Mouse (Mus musculus): Measurements from ENCODE around the gene Arhgef6. TPM values are rescaled to one million over a fixed set of nuclear protein-coding genes. Genes with fewer than 3 reads are reported as not detected.

Arhgef6 gene
- polyA plus RNA-seq, 1 experiment from 2014 or later, result 0.18 TPM

DNA sequence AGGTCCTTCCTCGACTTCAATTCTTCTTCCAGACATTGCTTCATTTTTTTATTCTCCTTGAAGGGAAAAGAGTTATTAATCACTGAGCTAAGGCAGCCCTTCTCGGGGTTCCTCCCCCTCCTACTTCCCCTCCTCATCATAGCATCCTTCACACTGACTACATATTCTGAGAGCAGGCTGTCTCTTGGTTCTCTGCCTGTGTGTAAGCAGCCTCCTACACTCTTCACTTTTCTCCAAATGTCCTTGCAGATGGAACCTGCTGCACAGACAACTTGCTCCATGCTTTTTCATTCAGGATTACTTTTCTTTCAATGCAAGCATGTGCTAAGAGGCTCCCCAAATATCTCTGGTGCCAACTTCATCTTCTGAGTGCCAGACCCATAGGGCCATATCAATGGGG is 104.9 kb downstream of the Arhgef6 start:
- in situ Hi-C loops (cut with MboI; ENCODE audit: low pct_unique_long_range_greater_than_20kb), result no loop called here
- POLR2A ChIA-PET, result no interaction called here

GRCm38 (mm10) chrX:57228178-57228577 is 110.4 kb downstream of the Arhgef6 start:
- TF ChIP-seq CTCF (IDR thresholded peaks at IDR 0.05), result no peak
- DNase-seq (ENCODE audit: low read depth, low spot score), result no peak
- ChIA-PET POLR2A (no interaction called here), CTCF (no interaction called here)
- in situ Hi-C loops (cut with MboI; ENCODE audit: low pct_unique_long_range_greater_than_20kb), result no loop called here
- peaks cover 34% of the 10 kb centered on the region for H3K27me3 ChIP-seq
- no peak for ATAC-seq

More for the DNA sequence above, 104.9 kb downstream of the Arhgef6 start:
- TF ChIP-seq CTCF (IDR thresholded peaks at IDR 0.05), result no peak
- ATAC-seq, result no peak
- CTCF ChIA-PET, result no interaction called here
- peaks cover 36% of the 10 kb centered on the region for H3K27me3 ChIP-seq
- no peak for DNase-seq (ENCODE audit: low read depth, low spot score)

DNA sequence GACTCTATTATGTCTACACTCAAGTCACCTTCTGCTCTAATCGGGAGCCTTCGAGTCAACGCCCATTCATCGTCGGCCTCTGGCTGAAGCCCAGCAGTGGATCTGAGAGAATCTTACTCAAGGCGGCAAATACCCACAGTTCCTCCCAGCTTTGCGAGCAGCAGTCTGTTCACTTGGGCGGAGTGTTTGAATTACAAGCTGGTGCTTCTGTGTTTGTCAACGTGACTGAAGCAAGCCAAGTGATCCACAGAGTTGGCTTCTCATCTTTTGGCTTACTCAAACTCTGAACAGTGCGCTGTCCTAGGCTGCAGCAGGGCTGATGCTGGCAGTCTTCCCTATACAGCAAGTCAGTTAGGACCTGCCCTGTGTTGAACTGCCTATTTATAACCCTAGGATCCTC is 115.2 kb downstream of the Arhgef6 start:
- H3K27me3 ChIP-seq, result peaks cover 40% of the 10 kb centered on the region
- ChIA-PET POLR2A (no interaction called here), CTCF (no interaction called here)
- no peak for DNase-seq (ENCODE audit: low read depth, low spot score)
- in situ Hi-C loops (cut with MboI; ENCODE audit: low pct_unique_long_range_greater_than_20kb), result no loop called here
- no peak for TF ChIP-seq CTCF (IDR thresholded peaks at IDR 0.05)
- no peak for ATAC-seq

DNA sequence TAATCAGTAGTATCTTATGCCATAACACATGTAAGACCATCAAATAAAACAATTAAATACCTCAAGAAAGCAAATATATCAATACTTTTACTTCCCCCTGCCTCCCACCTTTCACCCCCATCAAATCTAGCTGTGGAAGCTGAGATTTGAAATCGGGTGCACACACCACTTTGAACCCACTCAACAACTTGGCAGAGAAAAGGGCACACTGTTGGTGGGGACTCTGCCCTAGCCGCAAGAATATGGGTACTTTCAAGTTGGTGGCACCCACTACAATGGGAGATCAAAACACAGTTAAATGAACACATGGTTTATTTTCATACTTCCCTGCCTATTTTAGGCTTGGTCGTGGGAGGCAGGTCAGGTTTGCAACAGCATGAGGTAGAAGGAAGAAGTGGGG is 116.6 kb downstream of the Arhgef6 start:
- ChIA-PET CTCF (no interaction called here), POLR2A (no interaction called here)
- ATAC-seq (no peak), DNase-seq (ENCODE audit: low read depth, low spot score) (no peak)
- in situ Hi-C loops (cut with MboI; ENCODE audit: low pct_unique_long_range_greater_than_20kb), result no loop called here
- H3K27me3 ChIP-seq, result peaks cover 51% of the 10 kb centered on the region
- TF ChIP-seq CTCF (IDR thresholded peaks at IDR 0.05), result no peak

GRCm38 (mm10) chrX:57219563-57219962 is 119.0 kb downstream of the Arhgef6 start:
- no peak for TF ChIP-seq CTCF (IDR thresholded peaks at IDR 0.05)
- H3K27me3 ChIP-seq, result peaks cover 67% of the 10 kb centered on the region
- ChIA-PET POLR2A (no interaction called here), CTCF (no interaction called here)
- no peak for DNase-seq (ENCODE audit: low read depth, low spot score)
- in situ Hi-C loops (cut with MboI; ENCODE audit: low pct_unique_long_range_greater_than_20kb), result no loop called here
- ATAC-seq, result no peak

- peaks cover 86% of the 10 kb centered on the region for H3K27me3 ChIP-seq
- ChIA-PET CTCF (no interaction called here), POLR2A (no interaction called here)
- ATAC-seq (no peak), DNase-seq (ENCODE audit: low read depth, low spot score) (no peak)
- no peak for TF ChIP-seq CTCF (IDR thresholded peaks at IDR 0.05)
- in situ Hi-C loops (cut with MboI; ENCODE audit: low pct_unique_long_range_greater_than_20kb), result no loop called here
These were observed 122.3 kb downstream of the Arhgef6 start for GRCm38 (mm10) chrX:57216271-57216670.

DNA sequence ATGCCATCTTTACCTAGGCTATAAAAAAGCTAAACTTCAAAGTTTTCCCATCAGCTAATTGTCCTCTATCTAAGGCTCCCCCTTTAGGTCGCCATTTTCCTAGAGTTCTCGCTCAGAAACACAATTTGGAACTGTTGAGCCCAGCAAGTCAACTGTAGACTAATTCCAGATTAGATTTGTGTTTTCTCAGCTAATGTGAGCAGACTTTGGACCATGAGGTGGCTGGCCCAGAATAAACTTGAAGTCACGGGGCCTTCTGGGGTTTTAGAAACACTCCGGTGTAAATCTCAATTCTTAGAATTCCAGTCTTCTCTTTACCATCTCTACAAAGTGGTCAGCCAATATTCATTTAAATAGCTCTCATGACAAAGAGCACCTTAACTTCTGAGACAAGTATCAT is 123.0 kb downstream of the Arhgef6 start:
- ATAC-seq, result no peak
- no peak for DNase-seq (ENCODE audit: low read depth, low spot score)
- CTCF ChIA-PET, result no interaction called here
- POLR2A ChIA-PET, result no interaction called here
- H3K27me3 ChIP-seq, result peaks cover 86% of the 10 kb centered on the region
- in situ Hi-C loops (cut with MboI; ENCODE audit: low pct_unique_long_range_greater_than_20kb), result no loop called here
- no peak for TF ChIP-seq CTCF (IDR thresholded peaks at IDR 0.05)

DNA sequence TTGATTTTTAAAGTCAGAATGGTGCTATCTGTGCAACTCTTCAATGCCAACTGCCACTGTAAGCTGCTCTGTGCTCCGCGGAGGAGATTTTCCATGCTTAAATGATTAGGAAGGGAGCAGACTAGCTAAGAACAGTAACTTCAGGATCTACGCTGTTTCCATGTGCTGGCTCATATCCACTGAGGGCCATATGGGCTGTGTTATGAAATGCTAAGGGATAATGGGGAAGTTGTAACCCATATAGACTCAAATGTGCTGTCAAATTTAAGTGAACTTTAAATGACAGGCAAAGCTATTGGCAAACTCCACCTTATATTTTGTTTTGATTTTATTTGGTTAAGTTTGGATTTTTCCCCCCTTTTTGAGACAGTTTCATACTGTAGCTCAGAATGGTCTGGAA is 125.7 kb downstream of the Arhgef6 start:
- no peak for DNase-seq (ENCODE audit: low read depth, low spot score)
- in situ Hi-C loops (cut with MboI; ENCODE audit: low pct_unique_long_range_greater_than_20kb), result no loop called here
- no peak for ATAC-seq
- peaks cover 88% of the 10 kb centered on the region for H3K27me3 ChIP-seq
- POLR2A ChIA-PET, result no interaction called here
- no peak for TF ChIP-seq CTCF (IDR thresholded peaks at IDR 0.05)
- CTCF ChIA-PET, result no interaction called here

DNA sequence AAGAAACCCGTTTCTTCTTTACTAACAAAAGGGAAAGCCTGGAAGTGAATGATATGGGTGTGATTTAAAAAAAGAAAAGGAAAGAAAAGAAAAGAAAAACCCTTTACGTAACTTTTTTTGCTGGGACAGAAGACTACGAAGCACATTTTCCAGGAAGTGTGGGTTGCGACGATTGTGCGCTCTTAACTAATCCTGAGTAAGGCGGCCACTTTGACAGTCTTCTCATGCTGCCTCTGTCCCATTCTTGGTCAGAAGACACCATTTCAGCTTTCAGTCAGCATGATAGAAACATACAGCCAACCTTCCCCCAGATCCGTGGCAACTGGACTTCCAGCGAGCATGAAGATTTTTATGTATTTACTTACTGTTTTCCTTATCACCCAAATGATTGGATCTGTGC is 126.7 kb downstream of the Arhgef6 start, which contains the start of gene Cd40lg:
Gene Cd40lg, plus strand, starts transcription at position 268 of the 400 bp plus-strand sequence.
- ChIA-PET CTCF (no interaction called here), POLR2A (no interaction called here)
- DNase-seq (ENCODE audit: low read depth, low spot score) (no peak), ATAC-seq (no peak)
- peaks cover 83% of the 10 kb centered on the region for H3K27me3 ChIP-seq
- in situ Hi-C loops (cut with MboI; ENCODE audit: low pct_unique_long_range_greater_than_20kb), result no loop called here
- TF ChIP-seq CTCF (IDR thresholded peaks at IDR 0.05), result no peak

GRCm38 (mm10) chrX:57210591-57210990 is 127.9 kb downstream of the Arhgef6 start:
- no peak for ATAC-seq
- in situ Hi-C loops (cut with MboI; ENCODE audit: low pct_unique_long_range_greater_than_20kb), result no loop called here
- peaks cover 78% of the 10 kb centered on the region for H3K27me3 ChIP-seq
- no peak for TF ChIP-seq CTCF (IDR thresholded peaks at IDR 0.05)
- POLR2A ChIA-PET, result no interaction called here
- no peak for DNase-seq (ENCODE audit: low read depth, low spot score)
- CTCF ChIA-PET, result no interaction called here

- no peak for TF ChIP-seq CTCF (IDR thresholded peaks at IDR 0.05)
- CTCF ChIA-PET, result no interaction called here
- ATAC-seq (no peak), DNase-seq (ENCODE audit: low read depth, low spot score) (no peak)
- POLR2A ChIA-PET, result no interaction called here
- peaks cover 57% of the 10 kb centered on the region for H3K27me3 ChIP-seq
- in situ Hi-C loops (cut with MboI; ENCODE audit: low pct_unique_long_range_greater_than_20kb), result no loop called here
These were observed 138.1 kb downstream of the Arhgef6 start for GRCm38 (mm10) chrX:57200397-57200796.

GRCm38 (mm10) chrX:57198036-57198435 is 140.5 kb downstream of the Arhgef6 start:
- DNase-seq (ENCODE audit: low read depth, low spot score) (no peak), ATAC-seq (no peak)
- no peak for TF ChIP-seq CTCF (IDR thresholded peaks at IDR 0.05)
- ChIA-PET POLR2A (no interaction called here), CTCF (no interaction called here)
- in situ Hi-C loops (cut with MboI; ENCODE audit: low pct_unique_long_range_greater_than_20kb), result no loop called here
- peaks cover 59% of the 10 kb centered on the region for H3K27me3 ChIP-seq

Data from Patski (cell line).